Mouse (Mus musculus) intestine, embryonic 16.5 days (tissue): ENCODE data around the gene Flcn. TPM values are rescaled to one million over a fixed set of nuclear protein-coding genes. Genes with fewer than 3 reads are reported as not detected.

ENCODE experiments used
- ATAC-seq: fragments of 200-750 bp; cut with Nextera tagmentation; 2 replicates; pipeline ENCODE4 v1.8.0; 2017; ENCODE audit warnings: moderate TSS enrichment, moderate library complexity
- H3K27ac ChIP-seq: fragments of 300-500 bp; sonication (generic); 2 replicates; pipeline ENCODE4 v1.5.1; 2014; ENCODE audit warnings: mild to moderate bottlenecking, low read length
- H3K27me3 ChIP-seq: fragments of 300-500 bp; sonication (generic); replicated peaks from 2 replicates; pipeline ENCODE4 v1.6.1; 2014; ENCODE audit warnings: low read length, control low read depth, mixed read lengths; ENCODE audit not compliant: control insufficient read depth, insufficient read depth
- H3K36me3 ChIP-seq: fragments of 300-500 bp; sonication (generic); 2 replicates; pipeline ENCODE4 v1.6.1; 2014; ENCODE audit warnings: low read length, control low read depth; ENCODE audit not compliant: control insufficient read depth, insufficient read depth
- H3K4me1 ChIP-seq: fragments of 300-500 bp; sonication (generic); 2 replicates; pipeline ENCODE4 v1.6.1; 2014; ENCODE audit warnings: low read length, control low read depth, mixed read lengths; ENCODE audit not compliant: control insufficient read depth, insufficient read depth
- H3K4me2 ChIP-seq: fragments of 300-500 bp; sonication (generic); 2 replicates; pipeline ENCODE4 v1.6.1; 2014; ENCODE audit warnings: low read depth, low read length, control low read depth
- H3K4me3 ChIP-seq: fragments of 300-500 bp; sonication (generic); 2 replicates; pipeline ENCODE4 v1.5.1; 2014; ENCODE audit warnings: mild to moderate bottlenecking, low read length
- H3K9ac ChIP-seq: fragments of 300-500 bp; sonication (generic); 2 replicates; pipeline ENCODE4 v1.6.1; 2014; ENCODE audit warnings: low read depth, low read length
- H3K9me3 ChIP-seq: fragments of 300-500 bp; sonication (generic); 2 replicates; pipeline ENCODE4 v1.6.1; 2016; ENCODE audit warnings: low read length, control low read depth; ENCODE audit not compliant: control insufficient read depth
- WGBS: fragments of 180-500 bp; shearing (Covaris S2); extraction: QIAGEN DNeasy Blood & Tissue Kit; methylation state at CpG from one replicate; pipeline ENCODE4 v1.1.7; 2014; 5-methylcytosine and 5-hydroxymethylcytosine counted together
- polyA plus RNA-seq: library from polyadenylated mRNA; unstranded; fragments of >200 nt; fragmentation: Nextera tagmentation; extraction: Ambion mirVana; gene quantifications from 2 replicates; pipeline ENCODE4 v1.2.1, GENCODE M21; 2015

Flcn gene
- polyA plus RNA-seq, 1 experiment from 2014 or later, result 46.5 TPM

DNA sequence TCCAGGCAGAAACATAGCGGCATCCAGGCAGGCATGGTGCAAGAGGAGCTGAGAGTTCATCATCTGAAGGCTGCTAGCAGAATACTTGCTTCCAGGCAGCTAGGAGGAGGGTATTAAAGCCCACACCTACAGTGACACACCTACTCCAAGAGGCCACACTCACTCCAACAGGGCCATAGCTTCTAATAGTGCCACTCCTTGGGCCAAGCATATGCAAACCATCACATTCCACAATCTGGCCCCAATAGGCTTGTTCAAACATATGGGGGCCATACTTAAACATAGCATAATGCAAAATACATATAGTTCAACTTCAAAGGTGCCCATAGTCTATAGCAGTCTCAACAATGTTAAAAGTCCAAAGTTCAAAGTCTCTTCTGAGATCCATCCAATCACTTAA lies 20.5 kb downstream of the Flcn start:
- H3K9me3 ChIP-seq, result no peaks in the 10 kb centered on the region
- no peak overlapping the region for H3K27ac ChIP-seq
- peak; percentile 43 for ATAC-seq
- H3K4me2 ChIP-seq, result no peak overlapping the region
- 79% methylated on average over 1 of the region's 1 CpGs for WGBS
- H3K27me3 ChIP-seq, result no peaks in the 10 kb centered on the region
- H3K4me1 ChIP-seq, result peaks cover 13% of the 10 kb centered on the region
- peaks cover 20% of the 10 kb centered on the region for H3K36me3 ChIP-seq
- H3K9ac ChIP-seq, result no peak overlapping the region
- no peak overlapping the region for H3K4me3 ChIP-seq

- Histone ChIP-seq H3K4me2 (peak within 1 kb of the TSS; percentile 98), H3K4me3 (peak within 1 kb of the TSS; percentile 55), H3K9me3 (no peaks in the 10 kb centered on the region), H3K27me3 (no peaks in the 10 kb centered on the region), H3K4me1 (peaks cover 13% of the 10 kb centered on the region), H3K9ac (peak within 1 kb of the TSS; percentile 72), H3K36me3 (peaks cover 6% of the 10 kb centered on the region; the same call in 1 of the 2 replicates), H3K27ac (no peak within 1 kb of the TSS)
- WGBS, result under 1% methylated on average over 51 of the region's 51 CpGs
- peak; percentile 83 for ATAC-seq
Observed at GRCm38 (mm10) chr11:59787199-59787781, 22.5 kb downstream of the Flcn start, which contains the start of gene Pld6. Pld6 (minus strand) TSS chr11:59787645.

DNA sequence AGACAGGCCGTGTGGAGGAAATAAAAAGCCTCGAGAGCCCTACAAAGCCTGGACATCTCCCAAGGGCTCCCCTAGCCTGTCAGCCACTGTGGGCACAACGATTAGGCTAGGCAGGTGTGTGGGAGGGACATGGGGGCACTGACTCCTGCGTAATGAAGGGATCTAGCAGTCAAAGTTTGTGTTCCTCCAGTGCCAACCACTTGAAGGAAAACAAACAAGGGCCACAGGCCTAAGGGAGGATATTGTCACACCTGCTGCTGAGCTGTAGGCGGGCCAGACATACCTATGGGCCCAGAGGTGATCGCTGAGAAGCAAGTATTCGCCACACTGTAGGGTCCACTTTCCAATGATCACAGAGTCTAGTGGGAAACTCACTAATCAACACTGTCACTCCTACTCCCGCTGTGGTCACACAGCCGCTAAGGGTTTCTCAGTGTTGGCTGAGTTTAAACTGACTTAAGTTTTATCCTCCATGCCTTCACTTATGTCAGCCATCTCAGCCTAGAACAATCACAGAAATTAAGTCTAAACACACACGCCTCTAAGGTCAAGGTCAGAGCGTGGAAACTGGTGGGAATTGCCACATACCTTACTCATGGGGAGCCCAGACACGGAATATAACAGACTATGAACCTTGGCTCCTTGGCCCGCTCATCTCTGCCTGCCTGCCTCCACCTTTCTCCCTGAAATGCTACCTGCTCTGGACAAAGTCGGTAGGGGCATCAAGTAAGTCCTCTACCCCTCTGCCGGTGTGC lies 23.2 kb downstream of the Flcn start:
- ATAC-seq, result no peak; the same call in 1 of the 2 replicates
- Histone ChIP-seq H3K4me3 (peak overlapping the region; percentile 55), H3K27ac (no peak overlapping the region)

GRCm38 (mm10) chr11:59783591-59783990 lies 26.2 kb downstream of the Flcn start:
- H3K36me3 ChIP-seq, result no peaks in the 10 kb centered on the region
- no peaks in the 10 kb centered on the region for H3K27me3 ChIP-seq
- no peak overlapping the region for H3K27ac ChIP-seq
- no peak for ATAC-seq
- peaks cover 10% of the 10 kb centered on the region for H3K4me1 ChIP-seq
- H3K9me3 ChIP-seq, result no peaks in the 10 kb centered on the region
- no peak overlapping the region for H3K4me3 ChIP-seq
- 76% methylated on average over 6 of the region's 6 CpGs for WGBS
- H3K9ac ChIP-seq, result no peak overlapping the region
- H3K4me2 ChIP-seq, result no peak overlapping the region

More for the DNA sequence above, 23.2 kb downstream of the Flcn start:
- Histone ChIP-seq H3K27me3 (no peaks in the 10 kb centered on the region), H3K9me3 (no peaks in the 10 kb centered on the region), H3K9ac (peak overlapping the region; percentile 72), H3K4me1 (peaks cover 13% of the 10 kb centered on the region), H3K36me3 (no peaks in the 10 kb centered on the region), H3K4me2 (peak overlapping the region; percentile 98)
- 46% methylated on average over 15 of the region's 15 CpGs for WGBS

GRCm38 (mm10) chr11:59782091-59782590 lies 27.7 kb downstream of the Flcn start:
- Histone ChIP-seq H3K4me1 (peaks cover 6% of the 10 kb centered on the region), H3K9me3 (no peaks in the 10 kb centered on the region), H3K27me3 (no peaks in the 10 kb centered on the region), H3K9ac (no peak overlapping the region), H3K36me3 (peaks cover 2% of the 10 kb centered on the region; the same call in 1 of the 2 replicates), H3K27ac (no peak overlapping the region), H3K4me3 (no peak overlapping the region), H3K4me2 (no peak overlapping the region)
- ATAC-seq, result no peak
- 82% methylated on average over 7 of the region's 7 CpGs for WGBS

DNA sequence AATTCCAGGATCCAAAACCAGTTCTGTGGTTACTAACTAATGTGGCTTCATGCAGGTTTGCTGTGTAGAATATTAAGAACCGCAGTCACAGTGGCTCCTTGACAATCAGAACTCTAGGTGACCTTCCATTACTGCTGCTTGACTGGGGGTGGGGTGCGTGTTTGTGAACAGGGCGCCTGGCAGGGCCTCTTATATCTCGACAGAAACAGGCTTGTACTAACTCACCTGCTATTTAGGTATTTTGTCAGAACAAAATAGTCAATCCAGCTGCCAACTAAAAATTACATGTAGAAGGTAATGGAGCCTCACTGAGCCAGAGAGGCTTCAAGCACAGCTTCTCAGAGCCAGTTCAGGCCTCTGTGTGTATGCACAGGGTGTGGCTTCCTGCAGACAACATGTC lies 29.6 kb downstream of the Flcn start:
- Histone ChIP-seq H3K4me1 (no peaks in the 10 kb centered on the region), H3K4me3 (no peak overlapping the region), H3K4me2 (no peak overlapping the region), H3K27ac (no peak overlapping the region), H3K9me3 (no peaks in the 10 kb centered on the region), H3K9ac (no peak overlapping the region), H3K27me3 (no peaks in the 10 kb centered on the region), H3K36me3 (peaks cover 10% of the 10 kb centered on the region)
- ATAC-seq, result no peak
- 70% methylated on average over 4 of the region's 4 CpGs for WGBS

DNA sequence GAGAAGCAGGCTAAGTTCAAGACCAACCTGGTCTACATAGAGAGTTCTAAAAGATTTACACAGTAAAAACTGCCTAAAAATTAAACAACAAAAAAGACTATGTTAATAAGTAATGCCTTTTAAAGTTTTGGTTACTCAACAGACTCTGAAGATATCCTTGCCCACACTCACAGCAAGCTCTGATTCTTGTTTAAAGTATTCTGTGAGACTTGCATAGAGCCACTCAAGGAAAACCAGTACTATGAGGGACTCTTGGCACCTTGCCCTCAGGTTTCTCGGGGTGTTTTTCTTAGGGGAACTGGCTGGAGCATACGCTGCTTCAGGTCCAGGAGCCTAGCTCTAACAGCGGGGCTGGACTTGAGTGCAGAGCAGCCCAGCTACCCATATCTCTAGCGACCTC lies 30.4 kb downstream of the Flcn start:
- H3K4me2 ChIP-seq, result no peak overlapping the region
- no peak overlapping the region for H3K9ac ChIP-seq
- no peak overlapping the region for H3K4me3 ChIP-seq
- H3K27ac ChIP-seq, result no peak overlapping the region
- no peak for ATAC-seq
- no peaks in the 10 kb centered on the region for H3K9me3 ChIP-seq
- 83% methylated on average over 4 of the region's 4 CpGs for WGBS
- no peaks in the 10 kb centered on the region for H3K27me3 ChIP-seq
- H3K36me3 ChIP-seq, result peaks cover 13% of the 10 kb centered on the region
- no peaks in the 10 kb centered on the region for H3K4me1 ChIP-seq

- H3K27me3 ChIP-seq, result no peaks in the 10 kb centered on the region
- peaks cover 16% of the 10 kb centered on the region for H3K36me3 ChIP-seq
- H3K27ac ChIP-seq, result no peak overlapping the region
- no peak overlapping the region for H3K9ac ChIP-seq
- H3K4me1 ChIP-seq, result no peaks in the 10 kb centered on the region
- ATAC-seq, result no peak
- H3K9me3 ChIP-seq, result no peaks in the 10 kb centered on the region
- no peak overlapping the region for H3K4me2 ChIP-seq
- WGBS, result 76% methylated on average over 1 of the region's 1 CpGs
- H3K4me3 ChIP-seq, result no peak overlapping the region
Observed at GRCm38 (mm10) chr11:59778874-59779223, 31.0 kb downstream of the Flcn start.

DNA sequence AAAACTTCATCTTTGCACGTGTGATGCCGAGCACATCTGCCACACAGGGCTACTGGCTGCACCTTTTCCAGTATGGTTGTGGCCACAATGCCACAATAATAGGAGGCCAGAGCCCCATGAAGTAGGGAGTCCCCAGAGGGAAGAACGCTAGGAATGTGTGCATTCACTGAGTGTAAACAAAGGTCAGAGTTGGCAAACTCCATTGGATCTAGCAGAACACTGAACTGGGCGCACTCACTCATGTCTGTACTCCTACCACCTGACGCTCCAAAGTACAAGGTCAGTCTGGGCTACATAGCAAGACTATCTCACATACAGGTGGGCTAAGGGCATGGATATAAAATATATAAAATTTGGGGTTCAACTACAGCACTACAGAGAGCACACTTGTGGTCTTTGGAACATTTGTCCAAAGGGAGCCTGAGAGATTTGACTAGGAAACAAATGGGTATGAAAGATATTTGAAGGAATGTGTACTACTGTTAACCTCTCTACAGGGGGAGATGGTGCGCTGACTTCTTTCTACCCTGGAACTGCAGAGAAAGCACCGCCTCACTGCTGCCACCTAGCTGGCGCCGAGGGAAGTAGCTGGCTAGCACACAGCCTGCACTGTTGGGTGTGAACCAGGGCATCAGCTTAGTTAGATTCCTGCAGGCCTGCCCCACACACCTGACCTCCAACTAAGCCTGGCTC lies 31.5 kb downstream of the Flcn start:
- peaks cover 19% of the 10 kb centered on the region for H3K36me3 ChIP-seq

More for the DNA sequence above, 31.5 kb downstream of the Flcn start:
- ATAC-seq, result 0 out of 2 replicates have a peak, but pooled peaks have one; percentile 62
- Histone ChIP-seq H3K4me1 (no peaks in the 10 kb centered on the region), H3K4me2 (no peak overlapping the region), H3K27ac (no peak overlapping the region), H3K4me3 (no peak overlapping the region), H3K9ac (no peak overlapping the region), H3K27me3 (no peaks in the 10 kb centered on the region), H3K9me3 (no peaks in the 10 kb centered on the region)
- WGBS, result 56% methylated on average over 9 of the region's 9 CpGs
